Mouse (Mus musculus): ENCODE measurements at regions not wholly inside any gene's neighbourhood (a gene's known extent, or its start where the extent isn't known, plus 50 kb on each side); places are given as distances from the start of the nearest gene placed in this dataset.

DNA sequence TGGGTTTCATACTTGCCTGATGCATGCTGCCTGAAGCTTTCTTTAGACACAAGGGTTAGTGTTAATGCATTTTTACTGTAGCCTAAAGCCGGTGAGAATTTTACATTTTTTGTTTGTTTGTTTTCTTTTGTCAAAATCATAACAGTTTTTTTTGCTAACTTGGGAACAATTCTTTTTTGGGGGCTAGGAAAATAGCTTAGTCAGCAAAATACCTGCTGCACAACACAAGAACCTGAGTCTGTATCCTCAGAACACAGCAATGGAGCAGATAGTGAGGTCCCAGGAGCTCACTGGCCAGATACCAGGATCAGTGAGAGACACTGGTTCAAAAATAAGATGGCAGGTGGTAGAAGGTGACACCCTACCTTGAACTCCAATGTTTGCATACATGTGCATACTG lies 72.4 kb upstream of the Dph6 start:
- TF ChIP-seq USF1 (IDR thresholded peaks at IDR 0.05; ENCODE audit: low read depth): no peak
- TF ChIP-seq MYOG (IDR thresholded peaks at IDR 0.05; ENCODE audit: control insufficient read depth, extremely low read depth, insufficient read length): no peak

Measured in C2C12 (cell line).